Mouse (Mus musculus) CD4-positive naive resting alpha-beta T cell, adult 57 days (primary cell): ENCODE data around the gene Dlgap4. TPM values are rescaled to one million over a fixed set of nuclear protein-coding genes. Genes with fewer than 3 reads are reported as not detected.

Source experiments
- total RNA-seq: library from RNA; stranded (reverse); gene quantifications from one replicate; pipeline ENCODE4 v1.2.4, GENCODE M21; 2023

Dlgap4 gene
- 81.9 TPM for total RNA-seq

GRCm38 (mm10) chr2:156613541-156614257 lies at the start of gene Dlgap4:
Gene Dlgap4 (plus strand): TSS chr2:156613705.

GRCm38 (mm10) chr2:156774738-156775454 lies 161.4 kb downstream of the Dlgap4 start, which contains the start of gene Myl9:
Gene Myl9 (plus strand): TSS chr2:156775420.

Other genes starting within 250 kb of the Dlgap4 start
- 11.5 TPM for gene Epb41l1, start 192.8 kb upstream of the Dlgap4 start, total RNA-seq
- gene Aar2, start 66.1 kb upstream of the Dlgap4 start, total RNA-seq, result 36.7 TPM
- 2.3 TPM for gene Myl9, start 161.7 kb downstream of the Dlgap4 start, total RNA-seq
- gene Tgif2, start 226.3 kb downstream of the Dlgap4 start, total RNA-seq, result 70.1 TPM
- gene 4930518I15Rik, start 244.2 kb downstream of the Dlgap4 start, total RNA-seq, result 4.4 TPM
- gene Rab5if, start 249.4 kb downstream of the Dlgap4 start, total RNA-seq, result 61.3 TPM